Mouse (Mus musculus) heart, postnatal 0 days (tissue): ENCODE results near the gene Gmeb2.

Source experiments
- CTCF ChIP-seq: IDR thresholded peaks from 2 replicates; pipeline ENCODE4 v1.5.1; 2016; ENCODE audit warnings: antibody characterized with exemption, control low read depth, low read depth
- EP300 ChIP-seq: IDR thresholded peaks from 2 replicates; pipeline ENCODE4 v1.6.1; 2016; ENCODE audit warnings: antibody characterized with exemption, low read depth

DNA sequence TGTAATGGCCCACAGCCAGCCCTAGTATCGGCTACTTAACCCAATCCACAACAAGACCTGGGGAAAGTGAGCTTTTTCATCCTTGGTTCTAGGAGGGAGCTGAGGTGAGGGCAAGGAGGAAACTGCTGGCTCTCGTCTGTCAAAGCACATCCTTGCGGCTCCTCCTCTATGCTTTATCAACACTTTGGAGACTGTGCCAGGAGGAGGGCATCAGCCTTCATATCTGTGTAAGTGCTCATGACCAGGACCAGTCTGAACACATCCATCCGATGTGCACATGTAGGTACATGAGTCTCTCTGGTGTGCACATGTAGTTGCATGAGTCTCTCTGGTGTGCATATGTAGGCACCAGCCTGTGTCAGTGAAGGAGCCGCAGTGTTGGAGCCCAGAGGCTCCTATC, 82.2 kb downstream of the Gmeb2 start:
- TF ChIP-seq CTCF (no peak), EP300 (no peak)
